Comparison of ENCODE assay signal across 15 mouse cellular contexts in the genomic region with DNA sequence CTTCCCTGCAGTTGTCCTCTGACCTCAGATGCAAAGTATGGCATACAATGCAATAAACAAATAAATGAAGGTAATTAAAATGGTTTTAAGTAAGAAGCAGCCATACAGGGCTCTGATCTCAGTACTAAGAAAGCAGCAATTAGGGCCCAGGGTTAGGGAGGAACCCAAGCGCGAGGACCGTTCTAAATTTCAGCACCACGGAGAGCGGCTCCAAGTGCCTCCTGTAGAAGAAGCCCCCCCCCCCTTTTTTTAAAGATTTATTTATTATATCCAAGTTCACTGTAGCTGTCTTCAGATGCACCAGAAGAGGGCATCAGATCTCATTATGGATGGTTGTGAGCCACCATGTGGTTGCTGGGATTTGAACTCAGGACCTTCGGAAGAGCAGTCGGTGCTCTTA. TPM values are rescaled to one million over a fixed set of nuclear protein-coding genes. Genes with fewer than 3 reads are reported as not detected.
DNase-seq lines count a peak whose midpoint lies in the region; ATAC-seq and TF ChIP-seq lines count a peak whose summit lies in the region.
"Not testable (repeated sequence)": the region's sequence is repeated elsewhere in the genome, so short reads cannot be mapped to it uniquely, and the experiment has no call there.
"Had no signal": no experiment of that assay in that cellular context is flagged by ENCODE, and none has a peak within 500 bp of the region (broad histone marks: within the 10 kb centered on the region; RNA-seq: fewer than 3 reads in every experiment).

No protein-coding gene starts in this region.

- DNase-seq in CD4-positive helper T cell, adult 2 months (ENCODE audit: low read depth, low spot score), result peak; percentile 10
- DNase-seq in NIH3T3 (ENCODE audit: low read depth), result peak; percentile 60
- peak; percentile 25 for DNase-seq in c-Kit-positive CD71-positive TER-119-negative erythroid progenitor cells, embryonic 14.5 days (ENCODE audit: low read depth)
- DNase-seq in embryonic facial prominence, embryonic 11.5 days (ENCODE audit: low spot score), result peak; percentile 79
- peak; percentile 75 for DNase-seq in intestine, embryonic 14.5 days (ENCODE audit: low spot score)
- DNase-seq in lung, embryonic 14.5 days, result peak; percentile 84
- DNase-seq in neural tube, embryonic 11.5 days (ENCODE audit: low spot score), result peak; percentile 42
- DNase-seq in thymus, postnatal 25 days, result peak; percentile 35

- not testable (repeated sequence) for ATAC-seq in embryonic facial prominence, embryonic 11.5 days (replicated peaks; ENCODE audit: insufficient number of reproducible peaks, low FRiP score, low TSS enrichment, low read depth); intestine, embryonic 14.5 days (replicated peaks; ENCODE audit: low FRiP score, low TSS enrichment, low read depth); lung, embryonic 14.5 days (ENCODE audit: insufficient read depth); neural tube, embryonic 11.5 days (ENCODE audit: insufficient read depth, low FRiP score, low TSS enrichment)

- not testable (repeated sequence) for H3K9ac ChIP-seq in embryonic facial prominence, embryonic 11.5 days (replicated peaks; ENCODE audit: low read length); intestine, embryonic 14.5 days (ENCODE audit: low read length); lung, embryonic 14.5 days; neural tube, embryonic 11.5 days (ENCODE audit: low read length)

- H3K4me1 ChIP-seq in embryonic facial prominence, embryonic 11.5 days (ENCODE audit: control insufficient read depth, insufficient read depth, low read length); intestine, embryonic 14.5 days (replicated peaks; ENCODE audit: control insufficient read depth, insufficient read depth, low read length); lung, embryonic 14.5 days (ENCODE audit: insufficient read depth); neural tube, embryonic 11.5 days (ENCODE audit: control insufficient read depth, insufficient read depth, low read length): not testable (repeated sequence)

- not testable (repeated sequence) for H3K4me3 ChIP-seq in embryonic facial prominence, embryonic 11.5 days (ENCODE audit: low read depth, low read length); intestine, embryonic 14.5 days (ENCODE audit: low read depth, low read length); lung, embryonic 14.5 days (ENCODE audit: low read depth, low read length); neural tube, embryonic 11.5 days (ENCODE audit: low read depth, low read length)

- 62% methylated on average over 7 of the region's 7 CpGs for WGBS in embryonic facial prominence, embryonic 11.5 days
- WGBS in intestine, embryonic 14.5 days, result 50% methylated on average over 7 of the region's 7 CpGs
- 50% methylated on average over 7 of the region's 7 CpGs for WGBS in lung, embryonic 14.5 days
- 55% methylated on average over 7 of the region's 7 CpGs for WGBS in neural tube, embryonic 11.5 days

- H3K27me3 ChIP-seq in embryonic facial prominence, embryonic 11.5 days (ENCODE audit: control insufficient read depth, insufficient read depth, low read length); intestine, embryonic 14.5 days (replicated peaks; ENCODE audit: control insufficient read depth, insufficient read depth, low read length); lung, embryonic 14.5 days (ENCODE audit: insufficient read depth, low read length); neural tube, embryonic 11.5 days (ENCODE audit: control insufficient read depth, insufficient read depth, low read length): not testable (repeated sequence)

- H3K9me3 ChIP-seq in embryonic facial prominence, embryonic 11.5 days (replicated peaks; ENCODE audit: control insufficient read depth, low read length); intestine, embryonic 14.5 days (ENCODE audit: control insufficient read depth, low read length); lung, embryonic 14.5 days (ENCODE audit: low read depth, low read length); neural tube, embryonic 11.5 days (ENCODE audit: control insufficient read depth, low read length): not testable (repeated sequence)

- not testable (repeated sequence) for H3K36me3 ChIP-seq in embryonic facial prominence, embryonic 11.5 days (replicated peaks; ENCODE audit: control insufficient read depth, insufficient read depth, low read depth, low read length); intestine, embryonic 14.5 days (ENCODE audit: control insufficient read depth, insufficient read depth, low read length); lung, embryonic 14.5 days (ENCODE audit: insufficient read depth); neural tube, embryonic 11.5 days (ENCODE audit: control insufficient read depth, insufficient read depth, low read length)

- H3K4me2 ChIP-seq in embryonic facial prominence, embryonic 11.5 days (ENCODE audit: low read depth, low read length); intestine, embryonic 14.5 days (ENCODE audit: low read length); lung, embryonic 14.5 days; neural tube, embryonic 11.5 days (ENCODE audit: low read depth): not testable (repeated sequence)

- H3K27ac ChIP-seq in embryonic facial prominence, embryonic 11.5 days (replicated peaks; ENCODE audit: low read depth, low read length); intestine, embryonic 14.5 days (ENCODE audit: low read depth); lung, embryonic 14.5 days (ENCODE audit: low read depth); neural tube, embryonic 11.5 days (ENCODE audit: low read depth, low read length): not testable (repeated sequence)

- not testable (repeated sequence) for TF ChIP-seq CTCF in lung, embryonic 14.5 days (IDR thresholded peaks at IDR 0.05; ENCODE audit: low read depth)

RNA-seq across cellular contexts. Expression of a gene that starts 10.9 kb away (rescaled TPM):
- 2.0 and 3.2 TPM in 2 replicates for polyA plus RNA-seq in embryonic facial prominence, embryonic 11.5 days (2014; fragmentation: Nextera tagmentation; extraction: Ambion mirVana)
- polyA plus RNA-seq in intestine, embryonic 14.5 days (2014; fragmentation: Nextera tagmentation; extraction: Ambion mirVana), result 3.2 and 3.6 TPM in 2 replicates
- polyA plus RNA-seq in lung, embryonic 14.5 days (2014; fragmentation: Nextera tagmentation; extraction: Ambion mirVana), result 4.0 and 4.7 TPM in 2 replicates
- polyA plus RNA-seq in neural tube, embryonic 11.5 days (2014; fragmentation: Nextera tagmentation; extraction: Ambion mirVana), result 3.5 and 4.1 TPM in 2 replicates

RNA-seq across cellular contexts. Expression of a gene that starts 26.5 kb away (rescaled TPM):
- polyA plus RNA-seq in embryonic facial prominence, embryonic 11.5 days (2014; fragmentation: Nextera tagmentation; extraction: Ambion mirVana), result not detected in 2 replicates
- polyA plus RNA-seq in intestine, embryonic 14.5 days (2014; fragmentation: Nextera tagmentation; extraction: Ambion mirVana), result not detected in 2 replicates
- polyA plus RNA-seq in lung, embryonic 14.5 days (2014; fragmentation: Nextera tagmentation; extraction: Ambion mirVana), result 0.07 TPM in 1 of 2 replicates, not detected in the other
- not detected in 2 replicates for polyA plus RNA-seq in neural tube, embryonic 11.5 days (2014; fragmentation: Nextera tagmentation; extraction: Ambion mirVana)
- polyA plus RNA-seq: activated CD4-positive, CD25-positive, alpha-beta regulatory T cell, adult 4 months; CD4-positive, CD25-positive, alpha-beta regulatory T cell, adult 4 months; heart, embryonic 10.5 days; heart, postnatal 0 days; inflammation-experienced regulatory T-cells, adult 6 months; macrophage; midbrain, embryonic 12.5 days had no signal

RNA-seq across cellular contexts. Expression of a gene that starts 52.6 kb away (rescaled TPM):
- polyA plus RNA-seq in embryonic facial prominence, embryonic 11.5 days (2014; fragmentation: Nextera tagmentation; extraction: Ambion mirVana), result 21.6 and 25.7 TPM in 2 replicates
- 18.5 and 20.5 TPM in 2 replicates for polyA plus RNA-seq in intestine, embryonic 14.5 days (2014; fragmentation: Nextera tagmentation; extraction: Ambion mirVana)
- 19.4 and 23.1 TPM in 2 replicates for polyA plus RNA-seq in lung, embryonic 14.5 days (2014; fragmentation: Nextera tagmentation; extraction: Ambion mirVana)
- 29.2 and 32.5 TPM in 2 replicates for polyA plus RNA-seq in neural tube, embryonic 11.5 days (2014; fragmentation: Nextera tagmentation; extraction: Ambion mirVana)

RNA-seq across cellular contexts. Expression of a gene that starts 53.8 kb away (rescaled TPM):
- polyA plus RNA-seq in embryonic facial prominence, embryonic 11.5 days (2014; fragmentation: Nextera tagmentation; extraction: Ambion mirVana), result 31.4 and 33.2 TPM in 2 replicates
- polyA plus RNA-seq in intestine, embryonic 14.5 days (2014; fragmentation: Nextera tagmentation; extraction: Ambion mirVana), result 23.6 and 26.5 TPM in 2 replicates
- 33.8 and 45.3 TPM in 2 replicates for polyA plus RNA-seq in lung, embryonic 14.5 days (2014; fragmentation: Nextera tagmentation; extraction: Ambion mirVana)
- polyA plus RNA-seq in neural tube, embryonic 11.5 days (2014; fragmentation: Nextera tagmentation; extraction: Ambion mirVana), result 133 and 140 TPM in 2 replicates

Comparison
In these comparisons a context has a peak if more than half of its experiments do, and no peak if none do; other contexts are left out.
1. DNase-seq: peak in every context shown above with its lines; median percentile 84 in lung, embryonic 14.5 days; 79 in embryonic facial prominence, embryonic 11.5 days; 75 in intestine, embryonic 14.5 days; 60 in NIH3T3; 42 in neural tube, embryonic 11.5 days; 35 in thymus, postnatal 25 days; 25 in c-Kit-positive CD71-positive TER-119-negative erythroid progenitor cells, embryonic 14.5 days; 10 in CD4-positive helper T cell, adult 2 months.